Mouse (Mus musculus) layer of hippocampus, postnatal 25 days (tissue): Measurements from ENCODE around the gene Smyd3. TPM values are rescaled to one million over a fixed set of nuclear protein-coding genes. Genes with fewer than 3 reads are reported as not detected.
A peak's percentile ranks its signal among the peaks of the same experiment; 100 is the strongest.
"Not testable (repeated sequence)": the region's sequence is repeated elsewhere in the genome, so short reads cannot be mapped to it uniquely, and the experiment has no call there.

Experiments used
- DNase-seq, 2 experiments: peaks; one replicate each; pipeline ENCODE4 v3.0.0; 2022; ENCODE audit warnings: mixed read lengths in 2 of 2, low spot score in 1 of 2; ENCODE audit errors: extremely low spot score in 1 of 2
- total RNA-seq, 2 experiments: library from RNA; stranded (reverse); gene quantifications; 2 replicates each; pipeline ENCODE4 v1.2.3; 2021

Gene Smyd3
- total RNA-seq, 2 experiments from 2014 or later, result 19.7 to 20.4 TPM

- no peak for DNase-seq
Measured at GRCm38 (mm10) chr1:179313618-179314017, 204.2 kb downstream of the Smyd3 start.

- no peak for DNase-seq
Measured at GRCm38 (mm10) chr1:179309487-179309886, 208.4 kb downstream of the Smyd3 start.

GRCm38 (mm10) chr1:179302446-179303230 is 215.2 kb downstream of the Smyd3 start:
- no peak for DNase-seq

- no peak for DNase-seq
Measured at GRCm38 (mm10) chr1:179295626-179296025, 222.2 kb downstream of the Smyd3 start.

- no peak for DNase-seq
Measured at GRCm38 (mm10) chr1:179293772-179294353, 224.0 kb downstream of the Smyd3 start.

- not testable (repeated sequence) for DNase-seq
Measured at GRCm38 (mm10) chr1:179290181-179290580, 227.7 kb downstream of the Smyd3 start.

GRCm38 (mm10) chr1:179289744-179290143 is 228.1 kb downstream of the Smyd3 start:
- no peak for DNase-seq

GRCm38 (mm10) chr1:179286748-179287147 is 231.1 kb downstream of the Smyd3 start:
- no peak for DNase-seq

GRCm38 (mm10) chr1:179282821-179283220 is 235.0 kb downstream of the Smyd3 start:
- no peak for DNase-seq

- DNase-seq, result no peak
Measured at GRCm38 (mm10) chr1:179281401-179282121, 236.3 kb downstream of the Smyd3 start.

GRCm38 (mm10) chr1:179279116-179279515 is 238.7 kb downstream of the Smyd3 start:
- DNase-seq, result no peak

- DNase-seq, result no peak
Measured at GRCm38 (mm10) chr1:179277346-179277745, 240.5 kb downstream of the Smyd3 start.

- no peak for DNase-seq
Measured at GRCm38 (mm10) chr1:179276866-179277265, 241.0 kb downstream of the Smyd3 start.

GRCm38 (mm10) chr1:179272926-179273325 is 244.9 kb downstream of the Smyd3 start:
- no peak for DNase-seq

- DNase-seq, result no peak
Measured at GRCm38 (mm10) chr1:179272351-179272750, 245.5 kb downstream of the Smyd3 start.

GRCm38 (mm10) chr1:179266936-179267335 is 250.9 kb downstream of the Smyd3 start:
- no peak for DNase-seq

GRCm38 (mm10) chr1:179261496-179261966 is 256.3 kb downstream of the Smyd3 start:
- peak in 1 of 2 experiments; percentile 10 for DNase-seq

- no peak for DNase-seq
Measured at GRCm38 (mm10) chr1:179255826-179256512, 261.9 kb downstream of the Smyd3 start.

GRCm38 (mm10) chr1:179254531-179254930 is 263.3 kb downstream of the Smyd3 start:
- no peak for DNase-seq

GRCm38 (mm10) chr1:179252611-179253010 is 265.2 kb downstream of the Smyd3 start:
- no peak for DNase-seq

GRCm38 (mm10) chr1:179250388-179250787 is 267.5 kb downstream of the Smyd3 start:
- DNase-seq, result no peak
